In the genomic region with DNA sequence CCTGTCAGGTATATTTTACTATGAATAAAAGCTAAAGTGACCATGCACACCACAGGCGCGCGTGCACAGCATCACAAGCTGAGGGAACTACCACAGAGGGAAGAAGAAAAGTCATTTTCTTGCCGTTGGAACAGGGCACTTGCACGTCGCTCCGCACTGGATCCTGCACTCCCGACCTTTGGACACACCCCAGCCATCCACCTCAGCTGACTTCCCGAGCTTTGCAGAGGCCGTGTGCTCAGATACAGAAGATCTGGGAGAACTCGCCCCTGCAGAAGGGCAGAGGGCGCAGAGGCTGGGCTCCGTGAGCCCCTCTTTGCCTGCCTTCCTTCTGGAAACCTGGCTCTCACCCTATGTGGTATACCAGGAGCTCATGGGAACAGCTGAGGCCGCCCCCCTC, we compare ENCODE assay signal across 20 mouse cellular contexts.
DNase-seq lines count a peak whose midpoint lies in the region; ATAC-seq lines count a peak whose summit lies in the region.
"Had no signal": no experiment of that assay in that cellular context is flagged by ENCODE, and none has a peak within 500 bp of the region (broad histone marks: within the 10 kb centered on the region; RNA-seq: fewer than 3 reads in every experiment).

No protein-coding gene starts in this region.

- 71% methylated on average over 14 of the region's 14 CpGs for WGBS in kidney, embryonic 14.5 days

- ATAC-seq in kidney, embryonic 14.5 days (ENCODE audit: low FRiP score, low TSS enrichment), result no peak

- peak; percentile 31 for DNase-seq in kidney, adult 11 months
- peak; percentile 34 for DNase-seq in kidney, adult 18-20 months
- peak; percentile 56 to 69 for DNase-seq in kidney, postnatal 25 days
- no peak for DNase-seq in neural tube, embryonic 10.5 days (ENCODE audit: extremely low spot score, low spot score)
- DNase-seq in cerebellum, postnatal 4 days (ENCODE audit: low spot score in 2 of 2), result no peak
- DNase-seq in right cerebral cortex, postnatal 25 days, result no peak
- no peak for DNase-seq in urinary bladder, postnatal 4 days (ENCODE audit: low spot score in 2 of 2)
- DNase-seq: adrenal gland, postnatal 14 days; cerebellum, adult 2 months; heart, adult 11 months; heart, postnatal 4 days; layer of hippocampus, adult 9-11 months; lung, adult 2 months; lung, postnatal 4 days; right cerebral cortex, postnatal 14 days had no signal

- H3K27me3 ChIP-seq in kidney, embryonic 14.5 days (ENCODE audit: control insufficient read depth, insufficient read depth, low read length), result no peaks in the 10 kb centered on the region
- H3K27me3 ChIP-seq: neural tube, embryonic 12.5 days had no signal

- no peaks in the 10 kb centered on the region for H3K9me3 ChIP-seq in kidney, embryonic 14.5 days (ENCODE audit: control insufficient read depth, low read length)
- H3K9me3 ChIP-seq: forebrain, embryonic 10.5 days; midbrain, embryonic 10.5 days; neural tube, embryonic 12.5 days had no signal

- no peaks in the 10 kb centered on the region for H3K4me1 ChIP-seq in kidney, embryonic 14.5 days (ENCODE audit: control insufficient read depth, insufficient read depth, low read length)

- H3K4me2 ChIP-seq in kidney, embryonic 14.5 days (replicated peaks; ENCODE audit: low read depth, low read length), result no peak overlapping the region
- H3K4me2 ChIP-seq: neural tube, embryonic 12.5 days had no signal

- no peak overlapping the region for H3K4me3 ChIP-seq in kidney, embryonic 14.5 days (ENCODE audit: low read length)
- H3K4me3 ChIP-seq: forebrain, embryonic 10.5 days; midbrain, embryonic 10.5 days; neural tube, embryonic 12.5 days had no signal

- H3K9ac ChIP-seq in kidney, embryonic 14.5 days (ENCODE audit: low read depth, low read length), result no peak overlapping the region
- H3K9ac ChIP-seq: neural tube, embryonic 12.5 days had no signal

- H3K27ac ChIP-seq in kidney, embryonic 14.5 days (ENCODE audit: low read depth, low read length), result no peak overlapping the region
- H3K27ac ChIP-seq: kidney, postnatal 0 days; neural tube, embryonic 12.5 days had no signal

- no peaks in the 10 kb centered on the region for H3K36me3 ChIP-seq in kidney, embryonic 14.5 days (ENCODE audit: control insufficient read depth, insufficient read depth, low read length)
- H3K36me3 ChIP-seq: forebrain, embryonic 10.5 days; midbrain, embryonic 10.5 days; neural tube, embryonic 12.5 days had no signal

Comparison
In these comparisons a context has a peak if more than half of its experiments do, and no peak if none do; other contexts are left out.
1. DNase-seq: peak in kidney, adult 11 months (single experiment), kidney, adult 18-20 months (single experiment) and kidney, postnatal 25 days (2 of 2); none in neural tube, embryonic 10.5 days (single experiment), cerebellum, postnatal 4 days (0 of 2), right cerebral cortex, postnatal 25 days (single experiment) and urinary bladder, postnatal 4 days (0 of 2).